Mouse (Mus musculus) spleen, adult 2 months (tissue): ENCODE measurements around the gene Rhox13.

Source experiments
- CTCF ChIP-seq: fragments of 200-500 bp; IDR thresholded peaks from 2 replicates; pipeline ENCODE4 v1.5.1; 2011; ENCODE audit warnings: mild to moderate bottlenecking, inconsistent platforms; ENCODE audit not compliant: insufficient read depth, insufficient read length, insufficient replicate concordance; ENCODE audit errors: extremely low read depth
- POLR2A ChIP-seq: fragments of 200-500 bp; IDR thresholded peaks from 2 replicates; pipeline ENCODE4 v1.6.1; 2011; ENCODE audit warnings: low read depth, low read length, inconsistent platforms

GRCm38 (mm10) chrX:38085041-38085440, 36.0 kb upstream of the Rhox13 start, which contains the start of gene Rhox11:
- TF ChIP-seq CTCF (no peak), POLR2A (no peak)
